In genomic region chr1:58465042-58465441, GRCm38 (mm10) we compare ENCODE assay signal across 11 mouse cellular contexts.
"Had no signal": no experiment of that assay in that cellular context is flagged by ENCODE, and none has a peak within 500 bp of the region (broad histone marks: within the 10 kb centered on the region; RNA-seq: fewer than 3 reads in every experiment).

No protein-coding gene starts in this region.

- H3K4me1 ChIP-seq: limb, embryonic 10.5 days; liver, embryonic 15.5 days; midbrain, embryonic 13.5 days; neural tube, embryonic 15.5 days had no signal

- H3K27me3 ChIP-seq: liver, embryonic 15.5 days; midbrain, embryonic 13.5 days; neural tube, embryonic 15.5 days had no signal

- H3K27ac ChIP-seq: left cerebral cortex, adult 2 months; limb, embryonic 10.5 days; liver, embryonic 15.5 days; midbrain, embryonic 13.5 days; neural tube, embryonic 15.5 days; stomach, postnatal 0 days had no signal

- H3K4me3 ChIP-seq: left cerebral cortex, adult 2 months; limb, embryonic 10.5 days; liver, embryonic 15.5 days; midbrain, embryonic 13.5 days; myocyte; neural tube, embryonic 15.5 days had no signal

- DNase-seq: kidney, postnatal 10 days; kidney, postnatal 4 days; lung, adult 2 months; lung, postnatal 36 days had no signal
